Mouse (Mus musculus): ENCODE results near the gene Gipc3. TPM values are rescaled to one million over a fixed set of nuclear protein-coding genes. Genes with fewer than 3 reads are reported as not detected.

The Gipc3 gene
- polyA plus RNA-seq, 1 experiment from 2014 or later: 0.10 TPM

GRCm38 (mm10) chr10:81286586-81286985, 56.5 kb downstream of the Gipc3 start:
- Histone ChIP-seq H3K4me1 (replicated peaks; ENCODE audit: control insufficient read depth, insufficient read depth, low read length) (peaks cover 10% of the 10 kb centered on the region), H3K4me3 (ENCODE audit: low read length) (no peak overlapping the region), H3K4me2 (ENCODE audit: low read depth, low read length) (no peak overlapping the region), H3K9ac (ENCODE audit: low read length) (no peak overlapping the region), H3K36me3 (ENCODE audit: control insufficient read depth, insufficient read depth, low read length) (no peaks in the 10 kb centered on the region), H3K27ac (ENCODE audit: low read length) (no peak overlapping the region), H3K27me3 (ENCODE audit: control insufficient read depth, insufficient read depth, low read depth, low read length) (peaks cover 31% of the 10 kb centered on the region), H3K9me3 (ENCODE audit: control insufficient read depth, low read length) (no peaks in the 10 kb centered on the region)
- WGBS: 28% methylated on average over 6 of the region's 6 CpGs
- no peak for ATAC-seq (ENCODE audit: low read depth)

- peaks cover 7% of the 10 kb centered on the region for H3K4me1 ChIP-seq (replicated peaks; ENCODE audit: control insufficient read depth, insufficient read depth, low read length)
- H3K36me3 ChIP-seq (ENCODE audit: control insufficient read depth, insufficient read depth, low read length): no peaks in the 10 kb centered on the region; the same call in 1 of the 2 replicates
- H3K9ac ChIP-seq (ENCODE audit: low read length): peak overlapping the region; percentile 68
- H3K27me3 ChIP-seq (ENCODE audit: control insufficient read depth, insufficient read depth, low read depth, low read length): peaks cover 31% of the 10 kb centered on the region
- peak; percentile 72 for ATAC-seq (ENCODE audit: low read depth)
- H3K4me2 ChIP-seq (ENCODE audit: low read depth, low read length): peak overlapping the region; percentile 78
- H3K9me3 ChIP-seq (ENCODE audit: control insufficient read depth, low read length): no peaks in the 10 kb centered on the region
- WGBS: under 1% methylated on average over 54 of the region's 54 CpGs
- H3K4me3 ChIP-seq (ENCODE audit: low read length): peak overlapping the region; percentile 58
- peak overlapping the region; percentile 76 for H3K27ac ChIP-seq (ENCODE audit: low read length)
Measured at GRCm38 (mm10) chr10:81285694-81286450, 57.2 kb downstream of the Gipc3 start.

Small RNA genes within 50 kb of the gene (microRNA-seq; reads per million reads assigned to microRNA genes)
- not detected for gene Mir6913

Other genes with a start within 250 kb of the Gipc3 start
- gene Creb3l3, start 244.4 kb downstream of the Gipc3 start, polyA plus RNA-seq (2015; fragmentation: Nextera tagmentation; extraction: Ambion mirVana): 0.34 and 1.0 TPM in 2 replicates
- gene Map2k2, start 237.4 kb downstream of the Gipc3 start, polyA plus RNA-seq (2015; fragmentation: Nextera tagmentation; extraction: Ambion mirVana): 144 and 151 TPM in 2 replicates
- 31.5 and 31.6 TPM in 2 replicates for gene Zbtb7a, start 208.0 kb downstream of the Gipc3 start, polyA plus RNA-seq (2015; fragmentation: Nextera tagmentation; extraction: Ambion mirVana)
- 35.5 and 41.8 TPM in 2 replicates for gene Pias4, start 175.3 kb downstream of the Gipc3 start, polyA plus RNA-seq (2015; fragmentation: Nextera tagmentation; extraction: Ambion mirVana)
- gene Eef2, start 166.6 kb downstream of the Gipc3 start, polyA plus RNA-seq (2015; fragmentation: Nextera tagmentation; extraction: Ambion mirVana): 589 and 620 TPM in 2 replicates
- gene Dapk3, start 160.3 kb downstream of the Gipc3 start, polyA plus RNA-seq (2015; fragmentation: Nextera tagmentation; extraction: Ambion mirVana): 37.5 and 40.5 TPM in 2 replicates
- not detected in 2 replicates for gene 4930442H23Rik, start 159.4 kb downstream of the Gipc3 start, polyA plus RNA-seq (2015; fragmentation: Nextera tagmentation; extraction: Ambion mirVana)
- gene Nmrk2, start 141.2 kb downstream of the Gipc3 start, polyA plus RNA-seq (2015; fragmentation: Nextera tagmentation; extraction: Ambion mirVana): 0.11 and 0.31 TPM in 2 replicates
- gene Atcay, start 112.4 kb downstream of the Gipc3 start, polyA plus RNA-seq (2015; fragmentation: Nextera tagmentation; extraction: Ambion mirVana): 0.36 and 0.39 TPM in 2 replicates
- gene Zfr2, start 110.1 kb downstream of the Gipc3 start, polyA plus RNA-seq (2015; fragmentation: Nextera tagmentation; extraction: Ambion mirVana): 5.0 and 6.0 TPM in 2 replicates
- 2.9 and 3.5 TPM in 2 replicates for gene Matk, start 90.3 kb downstream of the Gipc3 start, polyA plus RNA-seq (2015; fragmentation: Nextera tagmentation; extraction: Ambion mirVana)
- 202 and 210 TPM in 2 replicates for gene Mrpl54, start 76.3 kb downstream of the Gipc3 start, polyA plus RNA-seq (2015; fragmentation: Nextera tagmentation; extraction: Ambion mirVana)
- gene Apba3, start 76.3 kb downstream of the Gipc3 start, polyA plus RNA-seq (2015; fragmentation: Nextera tagmentation; extraction: Ambion mirVana): 61.2 and 69.2 TPM in 2 replicates
- 29.3 and 32.9 TPM in 2 replicates for gene Tjp3, start 51.7 kb downstream of the Gipc3 start, polyA plus RNA-seq (2015; fragmentation: Nextera tagmentation; extraction: Ambion mirVana)
- gene Pip5k1c, start 50.3 kb downstream of the Gipc3 start, polyA plus RNA-seq (2015; fragmentation: Nextera tagmentation; extraction: Ambion mirVana): 41.0 and 43.1 TPM in 2 replicates
- 36.6 and 37.9 TPM in 2 replicates for gene Cactin, start 22.2 kb downstream of the Gipc3 start, polyA plus RNA-seq (2015; fragmentation: Nextera tagmentation; extraction: Ambion mirVana)
- 18.6 and 19.6 TPM in 2 replicates for gene Tbxa2r, start 14.5 kb downstream of the Gipc3 start, polyA plus RNA-seq (2015; fragmentation: Nextera tagmentation; extraction: Ambion mirVana)
- gene Hmg20b, start 7.2 kb upstream of the Gipc3 start, polyA plus RNA-seq (2015; fragmentation: Nextera tagmentation; extraction: Ambion mirVana): 90.6 and 93.2 TPM in 2 replicates
- 13.7 and 13.9 TPM in 2 replicates for gene Mfsd12, start 14.2 kb upstream of the Gipc3 start, polyA plus RNA-seq (2015; fragmentation: Nextera tagmentation; extraction: Ambion mirVana)
- gene 4930404N11Rik, start 22.6 kb upstream of the Gipc3 start, polyA plus RNA-seq (2015; fragmentation: Nextera tagmentation; extraction: Ambion mirVana): 2.0 and 2.2 TPM in 2 replicates
- gene Fzr1, start 35.2 kb upstream of the Gipc3 start, polyA plus RNA-seq (2015; fragmentation: Nextera tagmentation; extraction: Ambion mirVana): 95.4 and 105 TPM in 2 replicates
- 71.4 and 73.1 TPM in 2 replicates for gene Dohh, start 41.2 kb upstream of the Gipc3 start, polyA plus RNA-seq (2015; fragmentation: Nextera tagmentation; extraction: Ambion mirVana)
- 3.0 and 3.1 TPM in 2 replicates for gene Gm48551, start 41.2 kb upstream of the Gipc3 start, polyA plus RNA-seq (2015; fragmentation: Nextera tagmentation; extraction: Ambion mirVana)
- 1.2 and 1.7 TPM in 2 replicates for gene Gm48552, start 45.7 kb upstream of the Gipc3 start, polyA plus RNA-seq (2015; fragmentation: Nextera tagmentation; extraction: Ambion mirVana)
- gene Smim24, start 49.8 kb upstream of the Gipc3 start, polyA plus RNA-seq (2015; fragmentation: Nextera tagmentation; extraction: Ambion mirVana): 7.9 and 9.0 TPM in 2 replicates
- gene Nfic, start 112.4 kb upstream of the Gipc3 start, polyA plus RNA-seq (2015; fragmentation: Nextera tagmentation; extraction: Ambion mirVana): 92.5 and 106 TPM in 2 replicates
- gene Celf5, start 139.4 kb upstream of the Gipc3 start, polyA plus RNA-seq (2015; fragmentation: Nextera tagmentation; extraction: Ambion mirVana): 0.40 and 0.67 TPM in 2 replicates
- gene Ncln, start 153.1 kb upstream of the Gipc3 start, polyA plus RNA-seq (2015; fragmentation: Nextera tagmentation; extraction: Ambion mirVana): 82.9 and 83.6 TPM in 2 replicates
- 2.8 and 4.1 TPM in 2 replicates for gene S1pr4, start 156.9 kb upstream of the Gipc3 start, polyA plus RNA-seq (2015; fragmentation: Nextera tagmentation; extraction: Ambion mirVana)
- 1.8 and 2.2 TPM in 2 replicates for gene Gna15, start 181.0 kb upstream of the Gipc3 start, polyA plus RNA-seq (2015; fragmentation: Nextera tagmentation; extraction: Ambion mirVana)
- gene Gna11, start 201.9 kb upstream of the Gipc3 start, polyA plus RNA-seq (2015; fragmentation: Nextera tagmentation; extraction: Ambion mirVana): 68.7 and 70.9 TPM in 2 replicates
- 377 and 416 TPM in 2 replicates for gene Aes, start 216.2 kb upstream of the Gipc3 start, polyA plus RNA-seq (2015; fragmentation: Nextera tagmentation; extraction: Ambion mirVana)
- gene Tle2, start 231.3 kb upstream of the Gipc3 start, polyA plus RNA-seq (2015; fragmentation: Nextera tagmentation; extraction: Ambion mirVana): 51.2 and 53.3 TPM in 2 replicates

Data from lung, embryonic 16.5 days (tissue).